Mouse (Mus musculus) kidney, postnatal 0 days (tissue): ENCODE data around the gene Sell. TPM values are rescaled to one million over a fixed set of nuclear protein-coding genes. Genes with fewer than 3 reads are reported as not detected.

Experiments used
- ATAC-seq: fragments of 200-750 bp; cut with Nextera tagmentation; replicated peaks from 2 replicates; pipeline ENCODE4 v1.8.0; 2017; ENCODE audit warnings: low read depth, moderate number of reproducible peaks, moderate TSS enrichment, moderate library complexity; ENCODE audit not compliant: low FRiP score
- DNase-seq: peaks from one replicate; pipeline ENCODE4 v3.0.0-alpha.2; 2016; ENCODE audit warnings: low spot score
- H3K27ac ChIP-seq: fragments of 300-500 bp; sonication (generic); 2 replicates; pipeline ENCODE4 v1.5.1; 2014; ENCODE audit warnings: mild to moderate bottlenecking
- H3K27me3 ChIP-seq: fragments of 300-500 bp; sonication (generic); 2 replicates; pipeline ENCODE4 v1.6.1; 2014; ENCODE audit warnings: low read length, mixed read lengths; ENCODE audit not compliant: insufficient read depth
- H3K36me3 ChIP-seq: fragments of 300-500 bp; sonication (generic); 2 replicates; pipeline ENCODE4 v1.6.1; 2014; ENCODE audit warnings: low read length, mixed read lengths; ENCODE audit not compliant: insufficient read depth
- H3K4me1 ChIP-seq: fragments of 300-500 bp; sonication (generic); replicated peaks from 2 replicates; pipeline ENCODE4 v1.6.1; 2014; ENCODE audit warnings: antibody characterized with exemption, low read length, mixed read lengths; ENCODE audit not compliant: insufficient read depth
- H3K4me2 ChIP-seq: fragments of 300-500 bp; sonication (generic); 2 replicates; pipeline ENCODE4 v1.6.1; 2014; ENCODE audit warnings: mild to moderate bottlenecking, low read length, moderate library complexity, mixed read lengths
- H3K4me3 ChIP-seq: fragments of 300-500 bp; sonication (generic); replicated peaks from 2 replicates; pipeline ENCODE4 v1.5.1; 2014; ENCODE audit warnings: low read depth, low read length
- H3K9ac ChIP-seq: fragments of 300-500 bp; sonication (generic); 2 replicates; pipeline ENCODE4 v1.6.1; 2014; ENCODE audit warnings: low read depth, low read length
- H3K9me3 ChIP-seq: fragments of 300-500 bp; sonication (generic); replicated peaks from 2 replicates; pipeline ENCODE4 v1.6.1; 2016; ENCODE audit warnings: low read length, inconsistent platforms, mixed read lengths
- CTCF ChIP-seq: IDR thresholded peaks from 2 replicates; pipeline ENCODE4 v1.5.1; 2016; ENCODE audit warnings: antibody characterized with exemption, low read depth, mild to moderate bottlenecking, moderate library complexity
- WGBS: fragments of 180-500 bp; shearing (Covaris S2); extraction: QIAGEN DNeasy Blood & Tissue Kit; methylation state at CpG from one replicate; pipeline ENCODE4 v1.1.7; 2014; 5-methylcytosine and 5-hydroxymethylcytosine counted together
- polyA plus RNA-seq: library from polyadenylated mRNA; unstranded; fragments of >200 nt; fragmentation: Nextera tagmentation; extraction: Ambion mirVana; gene quantifications from 2 replicates; pipeline ENCODE4 v1.2.1, GENCODE M21; 2015

Gene Sell
- polyA plus RNA-seq, 1 experiment from 2014 or later: 0.45 TPM

GRCm38 (mm10) chr1:164060071-164060470 is 1.7 kb upstream of the Sell start:
- Histone ChIP-seq H3K4me1 (no peaks in the 10 kb centered on the region), H3K27me3 (no peaks in the 10 kb centered on the region), H3K27ac (no peak overlapping the region), H3K9me3 (no peaks in the 10 kb centered on the region), H3K4me3 (no peak overlapping the region), H3K9ac (no peak overlapping the region), H3K4me2 (no peak overlapping the region), H3K36me3 (no peaks in the 10 kb centered on the region)
- no peak for DNase-seq
- TF ChIP-seq CTCF: no peak
- ATAC-seq: no peak
- WGBS: 91% methylated on average over 4 of the region's 4 CpGs

DNA sequence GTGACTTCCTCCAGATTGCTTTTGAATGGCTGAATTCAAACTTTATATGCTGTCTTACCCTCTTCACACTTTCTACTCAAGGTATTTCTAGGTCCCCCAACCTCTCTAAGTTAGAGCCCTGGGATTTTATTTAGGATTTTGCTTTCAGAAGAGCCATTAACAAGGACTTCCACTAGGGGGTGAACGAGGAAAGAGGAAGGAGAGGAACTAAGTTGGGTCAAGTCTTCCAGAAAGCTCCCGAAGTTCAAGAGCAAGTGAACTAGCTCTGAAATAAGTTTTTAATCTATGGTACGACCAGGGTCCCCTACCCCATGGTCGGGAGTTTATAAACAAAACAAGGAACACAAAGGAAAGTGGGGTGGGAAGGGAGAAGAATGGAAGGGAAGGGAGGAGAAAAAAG is 504 bp upstream of the Sell start:
- ATAC-seq: no peak
- 30% methylated on average over 4 of the region's 4 CpGs for WGBS

DNA sequence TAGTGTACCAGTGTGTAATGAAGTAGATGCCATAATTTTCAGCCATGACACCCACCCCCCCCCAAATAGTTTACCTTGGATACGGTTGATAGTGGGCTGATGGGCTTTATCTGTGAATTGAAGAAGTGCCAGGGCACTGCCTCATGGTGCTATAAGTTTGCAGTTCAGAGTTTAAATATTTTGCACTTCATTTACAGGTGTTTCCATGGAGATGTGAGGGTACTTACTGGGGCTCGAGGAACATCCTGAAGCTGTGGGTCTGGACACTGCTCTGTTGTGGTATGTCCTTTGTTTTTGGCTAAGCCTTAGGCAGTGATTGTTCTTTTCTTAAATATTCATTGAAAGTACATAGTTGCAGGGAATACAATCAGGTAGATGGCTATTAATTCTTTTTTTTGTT is 1.1 kb downstream of the Sell start:
- Histone ChIP-seq H3K4me1 (no peaks in the 10 kb centered on the region), H3K4me3 (no peak overlapping the region), H3K27ac (no peak overlapping the region), H3K4me2 (no peak overlapping the region), H3K9me3 (no peaks in the 10 kb centered on the region), H3K36me3 (no peaks in the 10 kb centered on the region), H3K9ac (no peak overlapping the region), H3K27me3 (no peaks in the 10 kb centered on the region)
- ATAC-seq (no peak), DNase-seq (no peak)
- 59% methylated on average over 2 of the region's 2 CpGs for WGBS
- TF ChIP-seq CTCF: no peak

More for the DNA sequence above, 504 bp upstream of the Sell start:
- no peak overlapping the region for H3K9ac ChIP-seq
- no peak overlapping the region for H3K27ac ChIP-seq
- H3K27me3 ChIP-seq: no peaks in the 10 kb centered on the region
- no peaks in the 10 kb centered on the region for H3K36me3 ChIP-seq
- TF ChIP-seq CTCF: peak; percentile 72
- H3K4me2 ChIP-seq: no peak overlapping the region
- no peak overlapping the region for H3K4me3 ChIP-seq
- DNase-seq: peak; percentile 68
- no peaks in the 10 kb centered on the region for H3K9me3 ChIP-seq
- no peaks in the 10 kb centered on the region for H3K4me1 ChIP-seq

GRCm38 (mm10) chr1:164063745-164064144 is 2.0 kb downstream of the Sell start:
- H3K4me1 ChIP-seq: no peaks in the 10 kb centered on the region
- no peak overlapping the region for H3K4me2 ChIP-seq
- TF ChIP-seq CTCF: no peak
- no peak for ATAC-seq
- WGBS: 45% methylated on average over 3 of the region's 3 CpGs
- no peak for DNase-seq
- H3K9me3 ChIP-seq: no peaks in the 10 kb centered on the region
- H3K36me3 ChIP-seq: no peaks in the 10 kb centered on the region
- no peak overlapping the region for H3K27ac ChIP-seq
- H3K27me3 ChIP-seq: no peaks in the 10 kb centered on the region
- H3K4me3 ChIP-seq: no peak overlapping the region
- no peak overlapping the region for H3K9ac ChIP-seq

DNA sequence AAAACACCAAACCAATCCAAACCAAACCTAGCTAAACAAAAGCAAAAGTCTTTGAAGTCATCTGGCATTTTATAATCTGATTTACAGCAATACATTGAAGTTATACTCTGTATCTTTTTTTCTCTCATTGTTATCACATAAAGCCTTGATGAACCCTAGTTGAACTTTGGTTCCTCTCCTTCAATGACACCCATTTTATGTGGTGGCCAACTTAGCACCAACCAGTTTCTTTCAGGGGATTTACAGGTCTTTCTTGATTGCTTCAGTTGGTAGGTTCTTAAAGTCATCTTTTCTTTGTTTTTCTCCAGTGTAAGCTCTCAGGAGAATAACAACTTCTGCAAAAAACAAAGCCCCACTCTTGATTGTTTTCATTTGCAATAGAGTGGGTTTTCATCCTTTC is 7.5 kb downstream of the Sell start:
- no peak for TF ChIP-seq CTCF
- H3K4me1 ChIP-seq: no peaks in the 10 kb centered on the region
- DNase-seq (no peak), ATAC-seq (no peak)
- no peak overlapping the region for H3K27ac ChIP-seq
- H3K27me3 ChIP-seq: no peaks in the 10 kb centered on the region
- no peak overlapping the region for H3K4me3 ChIP-seq
- no peak overlapping the region for H3K4me2 ChIP-seq
- no peaks in the 10 kb centered on the region for H3K36me3 ChIP-seq
- H3K9ac ChIP-seq: no peak overlapping the region
- H3K9me3 ChIP-seq: no peaks in the 10 kb centered on the region

DNA sequence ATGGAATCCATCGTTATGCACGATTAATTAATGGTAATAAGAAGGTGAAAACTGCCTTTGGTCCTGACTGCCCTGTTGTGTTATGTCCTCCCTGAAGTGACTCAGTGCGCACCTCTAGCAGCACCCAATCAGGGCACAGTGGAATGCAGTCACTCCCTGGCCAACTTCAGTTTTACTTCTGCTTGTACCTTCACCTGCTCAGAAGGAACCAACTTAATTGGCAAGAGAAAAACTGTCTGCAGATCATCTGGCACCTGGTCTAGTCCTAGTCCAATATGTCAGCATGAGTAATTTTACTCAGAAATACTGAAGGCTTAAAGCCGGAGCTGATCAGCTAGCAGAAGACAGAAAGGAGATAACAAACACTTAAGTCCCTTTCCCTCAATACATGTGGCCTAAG is 8.7 kb downstream of the Sell start:
- WGBS: 90% methylated on average over 4 of the region's 4 CpGs
- H3K27ac ChIP-seq: no peak overlapping the region
- H3K9ac ChIP-seq: no peak overlapping the region
- TF ChIP-seq CTCF: no peak
- no peaks in the 10 kb centered on the region for H3K4me1 ChIP-seq
- H3K4me2 ChIP-seq: no peak overlapping the region
- H3K9me3 ChIP-seq: no peaks in the 10 kb centered on the region
- DNase-seq: no peak
- no peak overlapping the region for H3K4me3 ChIP-seq
- H3K27me3 ChIP-seq: no peaks in the 10 kb centered on the region
- no peaks in the 10 kb centered on the region for H3K36me3 ChIP-seq
- no peak for ATAC-seq

DNA sequence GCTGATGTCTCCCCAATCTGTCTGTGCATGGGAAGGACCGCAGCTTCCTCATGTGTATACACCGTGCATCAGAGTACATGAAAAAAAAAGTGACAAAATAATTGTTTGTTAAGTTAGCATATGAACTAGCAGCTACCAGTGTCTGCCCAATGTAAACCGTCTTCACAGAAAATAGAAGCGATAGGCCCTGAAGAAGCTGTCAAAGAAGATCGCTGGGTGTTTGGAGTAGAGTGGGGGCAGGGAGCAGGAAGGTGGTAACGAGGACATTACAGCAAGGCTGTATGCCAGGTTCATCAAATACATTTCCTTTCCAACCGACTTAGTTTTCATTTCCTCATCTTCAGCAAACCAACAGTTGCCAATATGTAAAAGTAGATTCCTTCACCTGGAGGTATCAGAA is 9.3 kb downstream of the Sell start:
- Histone ChIP-seq H3K36me3 (no peaks in the 10 kb centered on the region), H3K4me2 (no peak overlapping the region), H3K27me3 (no peaks in the 10 kb centered on the region), H3K9me3 (no peaks in the 10 kb centered on the region), H3K4me1 (no peaks in the 10 kb centered on the region), H3K4me3 (no peak overlapping the region), H3K27ac (no peak overlapping the region), H3K9ac (no peak overlapping the region)
- ATAC-seq (no peak), DNase-seq (no peak)
- no peak for TF ChIP-seq CTCF
- 74% methylated on average over 7 of the region's 7 CpGs for WGBS
